Mouse (Mus musculus): Measurements from ENCODE around the gene Olfr739.

- no peak for TF ChIP-seq GATA1 (IDR thresholded peaks at IDR 0.05; ENCODE audit: borderline replicate concordance, low read length)
- TF ChIP-seq FLI1 (IDR thresholded peaks at IDR 0.05; ENCODE audit: low read length), result no peak
Measured at GRCm38 (mm10) chr14:50418326-50418725, at the start of gene Olfr739.

Data from megakaryocyte, embryonic 14.5 days (primary cell).